Mouse (Mus musculus) natural killer cell, adult 2 months (primary cell): ENCODE measurements around the gene Nfatc2.

Experiments
- DNase-seq, 2 experiments: peaks; one replicate each; pipeline ENCODE4 v3.0.0; 2022; ENCODE audit warnings: low spot score in 2 of 2

Nfatc2 gene

GRCm38 (mm10) chr2:168601491-168602386, at the start of gene Nfatc2:
Nfatc2 (minus strand) TSS chr2:168601657.
- no peak for DNase-seq

- DNase-seq, result no peak
Observed at GRCm38 (mm10) chr2:168648171-168648570, 46.7 kb upstream of the Nfatc2 start.

DNA sequence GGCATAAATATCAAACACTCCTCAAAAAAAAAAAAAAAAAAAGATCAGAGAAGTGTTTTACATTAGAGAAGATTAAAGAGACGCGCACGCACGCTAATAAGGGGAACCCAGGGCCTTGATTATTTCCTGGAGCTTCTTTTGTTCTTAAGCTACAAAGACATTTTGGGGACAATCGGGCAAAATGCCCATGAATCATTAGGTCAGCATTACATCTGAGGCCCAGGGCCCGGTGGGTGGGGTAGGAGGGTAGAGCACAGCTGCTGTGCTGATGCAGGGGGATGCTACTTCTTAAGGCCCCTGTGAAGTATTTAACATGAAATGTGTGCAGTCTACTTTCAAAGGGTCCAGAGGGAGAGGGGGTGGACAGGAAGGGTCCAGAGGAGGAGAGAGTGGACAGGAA, 43.4 kb upstream of the Nfatc2 start:
- no peak for DNase-seq

DNA sequence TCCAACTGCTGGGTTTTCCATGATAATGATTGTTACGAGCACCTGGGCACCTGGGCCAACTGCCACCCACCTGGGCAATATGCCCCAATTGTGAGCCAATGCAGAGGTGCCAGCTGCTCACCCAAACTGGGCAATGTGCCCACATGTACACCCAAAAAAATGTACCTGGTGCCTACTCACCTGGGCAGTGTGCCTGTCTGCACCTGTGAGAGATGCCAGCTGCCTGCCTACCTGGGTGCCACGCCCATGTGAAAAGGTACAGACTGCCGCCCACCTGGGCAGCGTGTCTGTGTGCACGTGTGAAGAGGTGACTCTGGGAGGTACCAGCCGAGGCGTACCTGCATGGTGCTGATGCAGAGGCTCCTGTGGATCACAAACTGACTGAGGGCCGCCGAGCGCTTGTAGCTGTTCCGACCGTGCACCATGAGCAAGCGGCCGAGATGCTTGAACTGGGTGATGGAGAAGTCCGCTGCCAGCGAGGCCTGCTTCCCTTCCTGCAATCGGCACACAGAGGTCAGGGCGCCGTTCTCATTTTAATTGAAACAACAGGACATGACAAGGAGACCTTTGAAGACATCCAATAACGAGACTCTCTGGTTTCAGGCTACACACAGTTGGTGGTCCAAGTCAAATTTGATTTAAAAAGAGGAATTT, 42.2 kb upstream of the Nfatc2 start:
- DNase-seq, result no peak

- DNase-seq, result no peak
Observed at GRCm38 (mm10) chr2:168642187-168642586, 40.7 kb upstream of the Nfatc2 start.

- no peak for DNase-seq
Observed at GRCm38 (mm10) chr2:168640460-168640859, 39.0 kb upstream of the Nfatc2 start.

DNA sequence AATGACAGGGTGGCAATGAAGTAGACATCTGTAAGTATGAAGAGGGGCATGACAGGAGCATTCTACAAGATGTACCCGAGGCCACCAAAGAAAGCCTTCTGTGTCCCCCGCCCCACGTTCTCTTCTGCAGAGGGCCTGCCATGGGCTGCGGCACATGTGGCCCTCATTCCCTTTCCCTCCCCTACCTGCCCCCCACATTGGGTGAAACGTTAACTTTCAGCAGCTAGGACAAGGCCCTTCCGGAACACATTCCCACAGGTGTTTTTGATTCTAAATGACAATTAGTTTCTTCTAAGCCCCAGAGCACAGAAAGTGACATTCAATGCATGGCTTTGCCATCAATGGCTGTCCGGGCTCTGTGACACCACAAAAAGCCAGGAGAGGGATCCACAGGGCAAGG, 33.4 kb upstream of the Nfatc2 start:
- no peak for DNase-seq

DNA sequence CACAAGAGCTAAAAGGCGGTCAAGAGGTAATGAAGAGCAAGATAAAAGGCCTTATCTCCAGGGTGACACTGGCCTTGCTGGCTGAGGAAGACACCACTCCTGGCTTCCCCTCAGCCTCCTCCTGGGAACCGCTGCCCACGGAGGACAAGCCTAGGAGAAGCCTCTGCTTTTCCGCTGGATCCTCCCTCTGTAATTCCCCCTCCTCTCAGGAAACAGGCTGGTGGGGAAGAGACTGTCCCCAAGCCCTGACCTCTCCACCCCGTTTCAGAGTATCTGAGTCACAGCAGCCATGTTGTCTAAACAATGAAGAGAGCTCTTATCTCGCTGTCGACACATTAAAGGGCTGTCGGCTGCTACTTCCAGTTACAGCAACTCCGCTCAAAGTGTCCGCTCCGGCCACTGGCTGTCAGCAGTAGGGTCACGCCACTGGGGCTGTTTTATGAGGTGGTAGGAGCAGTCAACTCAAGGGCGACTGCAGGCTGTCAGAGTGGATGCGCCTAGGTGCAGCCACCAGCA, 31.9 kb upstream of the Nfatc2 start:
- no peak for DNase-seq

GRCm38 (mm10) chr2:168632543-168632942, 31.1 kb upstream of the Nfatc2 start:
- no peak for DNase-seq

DNA sequence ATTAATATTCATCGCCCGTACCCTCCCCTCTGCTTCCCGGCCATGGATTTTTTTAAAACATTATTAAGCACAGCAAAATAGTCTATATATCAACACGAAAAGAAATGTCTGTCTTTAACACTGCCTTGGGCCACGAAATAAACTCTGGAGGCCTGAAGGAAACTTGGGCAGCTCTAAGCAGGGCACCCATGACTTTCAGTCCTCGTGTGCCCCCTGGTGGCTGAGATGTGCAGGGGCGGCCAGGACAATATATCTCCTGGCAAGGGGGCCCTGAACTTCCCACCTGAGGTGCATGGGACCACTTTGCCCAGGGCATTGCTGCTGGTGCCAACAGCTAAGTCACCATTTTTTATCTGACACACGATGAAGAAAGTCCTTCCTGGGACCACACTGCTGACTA, 27.3 kb upstream of the Nfatc2 start:
- peak; percentile 63 to 83 for DNase-seq

DNA sequence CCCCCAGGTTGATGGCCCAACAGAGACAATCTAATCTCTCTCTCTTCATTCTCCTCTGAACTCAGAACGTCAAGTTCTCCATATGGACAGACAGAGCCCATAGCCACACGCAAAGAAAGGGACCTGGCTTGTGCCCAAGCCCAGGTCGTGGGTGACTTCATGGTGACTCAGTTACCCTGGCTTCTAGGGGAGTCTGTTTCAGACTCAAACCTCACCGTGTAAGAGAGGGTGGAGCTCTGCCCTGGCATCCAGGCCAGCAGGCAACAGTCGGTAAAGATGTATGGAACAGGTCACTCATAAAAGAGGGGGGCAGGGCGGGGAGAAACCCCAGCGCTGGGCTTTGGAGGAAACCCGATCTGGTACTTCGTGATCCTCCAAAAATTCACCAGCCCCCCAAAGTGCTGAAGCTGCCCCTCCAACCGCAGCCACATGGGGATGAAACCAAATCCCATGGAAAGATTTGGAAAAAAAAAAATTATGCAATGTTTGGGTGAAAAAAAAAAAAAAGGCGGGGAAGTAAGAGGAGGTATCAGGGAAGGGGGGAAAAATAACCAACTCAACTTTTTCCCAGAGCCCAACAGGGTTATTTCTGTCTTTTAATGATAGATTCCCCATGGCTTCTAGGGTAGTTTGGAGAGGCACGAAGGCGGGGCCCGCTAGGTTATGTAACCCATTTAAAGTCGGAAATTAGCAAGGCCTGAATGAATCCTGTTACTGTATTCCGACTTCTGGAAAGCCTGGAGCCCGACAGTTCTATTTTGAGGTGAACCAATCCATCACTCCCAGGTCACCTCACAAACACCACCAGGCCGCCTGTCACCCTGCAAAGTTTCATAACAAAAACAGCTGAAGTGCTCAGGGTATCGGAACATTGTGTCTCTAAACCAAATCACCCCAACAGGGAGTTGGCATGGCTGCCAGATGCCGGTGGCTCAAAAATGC, 26.6 kb upstream of the Nfatc2 start:
- DNase-seq, result no peak

- no peak for DNase-seq
Observed at GRCm38 (mm10) chr2:168626385-168626784, 24.9 kb upstream of the Nfatc2 start.

DNA sequence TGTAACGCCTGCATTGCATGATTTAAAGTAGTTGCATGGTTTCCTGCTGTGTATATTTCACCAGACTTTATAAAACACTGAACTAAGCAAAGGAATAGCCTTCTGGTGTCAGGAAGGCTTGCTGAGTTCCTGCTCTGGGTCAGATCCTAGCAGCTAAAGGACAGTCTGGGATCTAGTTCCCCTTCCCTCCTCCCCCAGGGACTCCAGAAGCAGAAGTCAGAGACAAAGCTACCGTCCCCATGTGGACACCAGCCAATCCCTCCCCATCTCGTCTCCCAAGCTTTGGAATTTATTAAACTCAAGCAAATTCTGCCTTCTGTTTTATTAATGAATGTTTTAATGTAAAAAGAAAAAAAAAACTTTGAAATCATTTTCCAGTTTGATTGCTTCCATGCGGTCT, 23.6 kb upstream of the Nfatc2 start:
- DNase-seq, result no peak

- DNase-seq, result no peak
Observed at GRCm38 (mm10) chr2:168621111-168621802, 19.8 kb upstream of the Nfatc2 start.

- no peak for DNase-seq
Observed at GRCm38 (mm10) chr2:168618205-168618717, 16.8 kb upstream of the Nfatc2 start.

GRCm38 (mm10) chr2:168615160-168615559, 13.7 kb upstream of the Nfatc2 start:
- DNase-seq, result no peak

DNA sequence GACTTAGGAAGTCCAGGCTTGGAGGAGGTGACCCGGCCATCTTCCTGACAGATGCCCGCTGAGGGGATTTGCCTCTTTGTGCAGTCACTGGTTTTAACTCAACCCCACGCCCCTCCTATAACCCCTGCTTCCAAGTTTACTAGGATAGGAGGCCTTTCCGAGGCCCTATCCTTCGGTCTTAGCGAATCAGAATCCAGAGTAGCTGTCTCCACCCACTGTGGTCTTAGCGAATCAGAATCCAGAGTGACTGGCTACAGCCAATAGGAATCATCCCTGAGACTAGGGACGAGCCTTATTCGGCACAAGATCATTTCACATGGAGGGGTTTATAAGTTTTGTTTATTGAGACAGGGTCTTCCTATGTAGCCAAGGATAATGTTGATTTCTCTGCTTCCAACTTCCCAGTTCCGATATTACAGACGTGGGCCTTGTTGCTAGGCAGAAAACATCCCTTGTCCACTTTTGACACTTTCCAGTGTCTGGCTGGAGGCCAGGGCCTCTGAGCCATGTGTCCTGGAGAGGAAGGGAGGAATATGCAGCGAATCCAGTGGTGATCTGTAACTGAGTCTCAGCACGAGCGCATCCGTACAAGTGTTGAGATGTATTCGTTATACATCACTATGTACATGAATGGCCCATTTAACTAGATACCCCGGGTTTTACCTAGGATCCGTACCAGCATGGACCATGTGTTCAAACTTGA, 12.9 kb upstream of the Nfatc2 start:
- DNase-seq, result no peak

DNA sequence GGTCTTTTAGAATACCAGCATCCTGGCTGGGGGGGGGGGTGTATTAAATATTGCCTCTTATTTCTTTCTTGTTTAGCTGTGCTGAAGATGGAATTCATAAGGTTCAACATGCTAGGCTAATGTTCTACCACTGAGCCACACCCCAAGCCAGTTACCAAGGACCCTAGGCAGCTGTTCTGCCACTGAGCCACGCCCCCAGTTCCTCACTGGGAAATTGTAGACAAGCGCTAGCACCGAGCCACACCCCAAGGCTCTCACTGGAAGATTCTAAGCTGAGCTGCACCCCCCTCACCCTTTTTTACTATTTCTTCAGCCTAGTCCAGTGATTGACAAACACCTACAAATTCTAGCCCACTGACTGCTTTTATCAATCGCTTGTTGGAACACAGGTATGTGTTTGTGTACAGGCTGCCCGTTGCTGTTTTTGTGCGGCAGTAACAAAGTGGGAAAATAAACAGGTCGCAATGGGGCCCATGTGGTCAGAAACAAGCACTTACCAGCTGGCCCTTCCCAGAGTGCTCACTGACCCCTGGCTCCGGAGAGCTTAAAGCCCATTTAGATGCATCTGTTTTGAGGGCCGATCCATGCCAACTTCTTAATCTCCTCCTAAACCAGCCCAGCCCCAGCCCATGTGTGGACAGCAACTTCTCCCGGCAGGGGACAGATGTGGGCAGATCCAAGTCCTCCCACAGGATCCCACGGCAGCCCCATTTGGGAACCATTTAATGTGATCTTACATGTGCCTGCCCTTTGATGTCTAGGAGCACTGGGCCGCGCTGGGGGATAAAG, 11.8 kb upstream of the Nfatc2 start:
- no peak for DNase-seq

- DNase-seq, result no peak
Observed at GRCm38 (mm10) chr2:168610941-168611340, 9.5 kb upstream of the Nfatc2 start.
